Mouse (Mus musculus): ENCODE data around the gene Hexb. TPM values are rescaled to one million over a fixed set of nuclear protein-coding genes. Genes with fewer than 3 reads are reported as not detected.

Hexb gene
- polyA plus RNA-seq (2011; ENCODE audit: insufficient read depth, insufficient read length, low read depth, missing spikeins): 53.4 and 59.7 TPM in 2 replicates

DNA sequence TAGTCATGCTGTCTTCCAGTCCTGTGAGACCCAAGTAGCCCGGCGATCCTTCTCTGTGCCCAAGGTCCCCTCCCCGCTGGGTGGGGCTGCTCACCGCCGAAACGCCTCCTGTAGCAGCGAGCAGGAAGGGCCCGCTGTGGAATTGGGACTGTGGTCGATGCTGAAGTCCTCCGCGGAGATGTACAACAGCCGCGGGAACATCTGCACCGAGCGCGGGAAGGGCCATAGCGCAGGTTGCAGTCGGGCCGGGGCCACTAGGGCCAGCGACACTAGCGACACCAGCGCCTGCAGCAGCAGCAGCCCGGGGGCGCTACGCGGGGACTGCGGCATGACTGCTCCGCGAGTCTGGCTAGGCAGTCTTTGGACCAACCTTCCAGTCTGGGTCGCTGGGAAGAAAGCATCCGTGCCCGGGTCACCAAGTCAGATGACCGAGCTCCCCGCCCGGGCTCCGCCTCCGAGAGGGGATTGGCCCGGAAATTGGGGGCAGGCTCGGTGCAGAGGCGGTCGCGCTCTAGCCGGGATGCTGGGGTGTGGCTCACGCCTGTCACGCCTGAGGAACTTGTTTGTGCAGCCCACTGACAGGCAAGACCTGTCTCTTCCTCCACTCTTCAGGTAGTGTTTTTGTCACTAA, at the start of gene Hexb:
Gene Hexb, minus strand, starts transcription at position 426 of the 631 bp plus-strand sequence.
- Histone ChIP-seq H3K9ac (ENCODE audit: low read depth, poor library complexity, severe bottlenecking) (peak within 1 kb of the TSS; percentile 60), H3K9me3 (replicated peaks; ENCODE audit: control insufficient read depth, insufficient read depth, low read length, poor library complexity, severe bottlenecking) (no peaks in the 10 kb centered on the region), H3K4me1 (ENCODE audit: control insufficient read depth, insufficient read depth, low read length) (no peaks in the 10 kb centered on the region), H3K4me3 (ENCODE audit: low read depth, low read length) (peak within 1 kb of the TSS; percentile 68), H3K36me3 (ENCODE audit: control insufficient read depth, insufficient read depth, low read length, poor library complexity, severe bottlenecking) (0 out of 2 replicates have a peak, but pooled peaks cover 3% of the 10 kb centered on the region), H3K27me3 (ENCODE audit: control insufficient read depth, insufficient read depth, low read length, poor library complexity, severe bottlenecking) (no peaks in the 10 kb centered on the region), H3K27ac (ENCODE audit: insufficient read depth, low read length) (peak within 1 kb of the TSS; percentile 46)
- peak; percentile 69; the same call in 1 of the 2 replicates for TF ChIP-seq EP300 (IDR thresholded peaks at IDR 0.05; ENCODE audit: insufficient read depth, low read depth, low read length)
- TF ChIP-seq POLR2A (IDR thresholded peaks at IDR 0.05; ENCODE audit: insufficient read depth, low read length): peak; percentile 87
- no peak for TF ChIP-seq CTCF (IDR thresholded peaks at IDR 0.05; ENCODE audit: low read depth, low read length)

DNA sequence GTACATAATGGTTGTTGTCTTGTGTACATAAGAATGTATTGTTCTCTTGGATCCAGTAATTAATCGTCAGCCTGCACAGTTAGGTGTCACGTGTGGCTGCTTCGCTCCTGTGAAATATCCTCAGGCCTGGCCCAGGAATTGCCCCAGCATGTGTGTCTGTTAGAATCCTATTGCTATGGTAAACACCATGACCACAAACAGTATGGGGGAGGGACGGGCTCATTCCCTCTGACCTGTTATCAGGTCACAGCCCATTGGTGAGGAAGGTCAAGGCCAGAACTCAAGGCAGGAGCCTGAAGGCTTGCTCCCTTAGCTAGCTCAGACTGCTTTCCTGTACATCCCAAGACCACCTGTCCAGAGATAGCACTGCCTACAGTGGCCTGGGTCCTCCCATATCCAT, 49.6 kb upstream of the Hexb start:
- peaks cover 14% of the 10 kb centered on the region for H3K4me1 ChIP-seq (ENCODE audit: control insufficient read depth, insufficient read depth, low read length)
- H3K9me3 ChIP-seq (replicated peaks; ENCODE audit: control insufficient read depth, insufficient read depth, low read length, poor library complexity, severe bottlenecking): no peaks in the 10 kb centered on the region
- H3K4me3 ChIP-seq (ENCODE audit: low read depth, low read length): no peak overlapping the region
- no peak overlapping the region for H3K9ac ChIP-seq (ENCODE audit: low read depth, poor library complexity, severe bottlenecking)
- H3K27ac ChIP-seq (ENCODE audit: insufficient read depth, low read length): 0 out of 2 replicates have a peak overlapping the region, but pooled peaks have one; percentile 20
- no peak for TF ChIP-seq POLR2A (IDR thresholded peaks at IDR 0.05; ENCODE audit: insufficient read depth, low read length)
- peak; percentile 84 for TF ChIP-seq EP300 (IDR thresholded peaks at IDR 0.05; ENCODE audit: insufficient read depth, low read depth, low read length)
- H3K36me3 ChIP-seq (ENCODE audit: control insufficient read depth, insufficient read depth, low read length, poor library complexity, severe bottlenecking): peaks cover 78% of the 10 kb centered on the region
- no peaks in the 10 kb centered on the region for H3K27me3 ChIP-seq (ENCODE audit: control insufficient read depth, insufficient read depth, low read length, poor library complexity, severe bottlenecking)

DNA sequence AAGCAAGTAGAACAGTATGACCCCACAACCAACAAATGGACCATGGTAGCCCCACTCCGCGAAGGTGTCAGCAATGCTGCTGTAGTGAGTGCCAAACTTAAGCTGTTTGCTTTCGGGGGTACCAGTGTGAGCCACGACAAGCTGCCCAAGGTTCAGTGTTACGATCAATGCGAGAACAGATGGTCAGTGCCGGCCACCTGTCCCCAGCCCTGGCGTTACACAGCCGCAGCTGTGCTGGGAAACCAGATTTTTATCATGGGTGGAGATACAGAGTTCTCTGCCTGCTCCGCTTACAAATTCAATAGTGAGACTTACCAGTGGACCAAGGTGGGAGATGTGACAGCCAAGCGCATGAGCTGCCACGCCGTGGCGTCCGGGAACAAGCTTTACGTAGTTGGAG, 48.1 kb upstream of the Hexb start:
- no peaks in the 10 kb centered on the region for H3K27me3 ChIP-seq (ENCODE audit: control insufficient read depth, insufficient read depth, low read length, poor library complexity, severe bottlenecking)
- H3K4me3 ChIP-seq (ENCODE audit: low read depth, low read length): no peak overlapping the region
- H3K36me3 ChIP-seq (ENCODE audit: control insufficient read depth, insufficient read depth, low read length, poor library complexity, severe bottlenecking): peaks cover 64% of the 10 kb centered on the region
- H3K9ac ChIP-seq (ENCODE audit: low read depth, poor library complexity, severe bottlenecking): no peak overlapping the region
- no peaks in the 10 kb centered on the region for H3K9me3 ChIP-seq (replicated peaks; ENCODE audit: control insufficient read depth, insufficient read depth, low read length, poor library complexity, severe bottlenecking)
- TF ChIP-seq POLR2A (IDR thresholded peaks at IDR 0.05; ENCODE audit: insufficient read depth, low read length) (no peak), CTCF (IDR thresholded peaks at IDR 0.05; ENCODE audit: low read depth, low read length) (no peak), EP300 (IDR thresholded peaks at IDR 0.05; ENCODE audit: insufficient read depth, low read depth, low read length) (no peak)
- no peak overlapping the region for H3K27ac ChIP-seq (ENCODE audit: insufficient read depth, low read length)
- H3K4me1 ChIP-seq (ENCODE audit: control insufficient read depth, insufficient read depth, low read length): peaks cover 14% of the 10 kb centered on the region

DNA sequence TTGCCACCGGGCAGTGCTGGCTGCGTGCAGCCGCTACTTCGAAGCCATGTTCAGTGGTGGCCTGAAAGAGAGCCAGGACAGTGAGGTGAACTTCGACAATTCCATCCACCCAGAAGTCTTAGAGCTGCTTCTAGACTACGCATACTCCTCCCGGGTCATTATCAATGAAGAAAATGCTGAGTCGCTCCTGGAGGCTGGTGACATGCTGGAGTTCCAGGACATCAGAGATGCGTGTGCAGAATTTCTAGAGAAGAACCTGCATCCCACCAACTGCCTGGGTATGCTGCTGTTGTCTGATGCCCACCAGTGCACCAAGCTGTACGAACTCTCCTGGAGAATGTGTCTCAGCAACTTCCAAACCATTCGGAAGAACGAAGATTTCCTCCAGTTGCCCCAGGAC, 47.0 kb upstream of the Hexb start:
- Histone ChIP-seq H3K4me1 (ENCODE audit: control insufficient read depth, insufficient read depth, low read length) (peaks cover 14% of the 10 kb centered on the region), H3K9me3 (replicated peaks; ENCODE audit: control insufficient read depth, insufficient read depth, low read length, poor library complexity, severe bottlenecking) (no peaks in the 10 kb centered on the region), H3K4me3 (ENCODE audit: low read depth, low read length) (peak overlapping the region; percentile 2; the same call in 1 of the 2 replicates), H3K36me3 (ENCODE audit: control insufficient read depth, insufficient read depth, low read length, poor library complexity, severe bottlenecking) (peaks cover 53% of the 10 kb centered on the region), H3K27me3 (ENCODE audit: control insufficient read depth, insufficient read depth, low read length, poor library complexity, severe bottlenecking) (no peaks in the 10 kb centered on the region), H3K9ac (ENCODE audit: low read depth, poor library complexity, severe bottlenecking) (no peak overlapping the region), H3K27ac (ENCODE audit: insufficient read depth, low read length) (no peak overlapping the region)
- TF ChIP-seq POLR2A (IDR thresholded peaks at IDR 0.05; ENCODE audit: insufficient read depth, low read length) (no peak), EP300 (IDR thresholded peaks at IDR 0.05; ENCODE audit: insufficient read depth, low read depth, low read length) (no peak), CTCF (IDR thresholded peaks at IDR 0.05; ENCODE audit: low read depth, low read length) (no peak)

DNA sequence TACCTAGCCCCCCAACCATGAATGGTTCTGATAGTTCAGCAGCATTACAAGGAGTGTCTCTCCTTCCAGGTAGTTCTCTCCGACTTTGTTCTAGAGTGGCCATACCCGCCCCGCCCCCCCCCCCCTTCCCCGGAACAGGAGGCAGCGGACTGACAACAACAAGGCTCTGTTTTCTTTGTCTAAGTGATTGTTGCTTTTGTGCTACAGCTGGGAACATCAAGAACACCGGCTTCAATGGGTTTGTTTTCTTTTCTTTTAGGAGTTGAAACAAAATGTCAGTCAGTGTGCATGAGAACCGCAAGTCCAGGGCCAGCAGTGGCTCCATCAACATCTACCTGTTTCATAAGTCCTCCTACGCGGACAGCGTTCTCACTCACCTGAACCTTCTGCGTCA, 46.6 kb upstream of the Hexb start:
- H3K36me3 ChIP-seq (ENCODE audit: control insufficient read depth, insufficient read depth, low read length, poor library complexity, severe bottlenecking): peaks cover 48% of the 10 kb centered on the region
- no peak for TF ChIP-seq POLR2A (IDR thresholded peaks at IDR 0.05; ENCODE audit: insufficient read depth, low read length)
- no peak for TF ChIP-seq CTCF (IDR thresholded peaks at IDR 0.05; ENCODE audit: low read depth, low read length)
- no peak for TF ChIP-seq EP300 (IDR thresholded peaks at IDR 0.05; ENCODE audit: insufficient read depth, low read depth, low read length)
- H3K9ac ChIP-seq (ENCODE audit: low read depth, poor library complexity, severe bottlenecking): no peak overlapping the region
- no peak overlapping the region for H3K27ac ChIP-seq (ENCODE audit: insufficient read depth, low read length)
- H3K27me3 ChIP-seq (ENCODE audit: control insufficient read depth, insufficient read depth, low read length, poor library complexity, severe bottlenecking): no peaks in the 10 kb centered on the region
- peaks cover 14% of the 10 kb centered on the region for H3K4me1 ChIP-seq (ENCODE audit: control insufficient read depth, insufficient read depth, low read length)
- H3K9me3 ChIP-seq (replicated peaks; ENCODE audit: control insufficient read depth, insufficient read depth, low read length, poor library complexity, severe bottlenecking): no peaks in the 10 kb centered on the region
- peak overlapping the region; percentile 2; the same call in 1 of the 2 replicates for H3K4me3 ChIP-seq (ENCODE audit: low read depth, low read length)

DNA sequence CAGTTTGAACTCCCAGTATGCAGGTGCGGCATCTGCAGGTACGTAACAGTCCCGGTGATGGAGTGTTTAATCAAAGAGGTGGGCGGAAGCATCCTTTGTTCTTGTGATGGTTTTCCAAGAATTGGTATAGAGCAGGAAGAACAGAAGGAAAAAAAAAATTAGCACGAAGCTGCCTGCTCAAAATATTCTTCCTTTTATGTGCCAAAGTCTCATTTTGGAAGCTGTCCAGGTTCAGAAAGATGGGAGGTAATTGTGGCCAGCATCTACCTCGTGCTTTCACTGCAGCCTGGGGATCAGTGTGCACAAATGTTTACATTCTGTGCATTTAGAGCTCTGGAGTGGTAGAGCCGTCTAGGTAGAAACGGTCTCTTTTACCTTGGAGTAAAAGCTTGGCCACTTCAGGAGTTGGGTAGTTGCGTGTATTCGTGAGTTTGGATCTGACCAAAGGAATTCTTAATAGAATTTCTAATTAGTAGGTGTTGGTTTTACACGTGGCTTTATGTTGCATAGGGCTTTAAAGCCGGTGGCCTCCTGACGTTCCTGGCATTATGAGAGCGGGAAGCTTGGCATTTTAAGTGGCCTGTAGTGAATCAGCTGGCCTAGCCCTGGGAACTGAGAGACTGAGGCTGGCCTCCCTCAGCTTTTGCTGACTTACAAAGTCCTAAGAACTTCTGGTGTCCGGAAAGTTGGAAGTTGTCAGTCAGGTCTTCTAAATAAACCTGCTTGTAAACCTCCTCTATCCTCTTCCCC, 46.0 kb upstream of the Hexb start:
- H3K27me3 ChIP-seq (ENCODE audit: control insufficient read depth, insufficient read depth, low read length, poor library complexity, severe bottlenecking): no peaks in the 10 kb centered on the region
- peak overlapping the region; percentile 34; the same call in 1 of the 2 replicates for H3K4me3 ChIP-seq (ENCODE audit: low read depth, low read length)
- H3K9me3 ChIP-seq (replicated peaks; ENCODE audit: control insufficient read depth, insufficient read depth, low read length, poor library complexity, severe bottlenecking): no peaks in the 10 kb centered on the region
- no peak for TF ChIP-seq EP300 (IDR thresholded peaks at IDR 0.05; ENCODE audit: insufficient read depth, low read depth, low read length)
- TF ChIP-seq CTCF (IDR thresholded peaks at IDR 0.05; ENCODE audit: low read depth, low read length): no peak
- no peak for TF ChIP-seq POLR2A (IDR thresholded peaks at IDR 0.05; ENCODE audit: insufficient read depth, low read length)
- H3K36me3 ChIP-seq (ENCODE audit: control insufficient read depth, insufficient read depth, low read length, poor library complexity, severe bottlenecking): peaks cover 43% of the 10 kb centered on the region
- H3K27ac ChIP-seq (ENCODE audit: insufficient read depth, low read length): no peak overlapping the region
- peaks cover 14% of the 10 kb centered on the region for H3K4me1 ChIP-seq (ENCODE audit: control insufficient read depth, insufficient read depth, low read length)
- no peak overlapping the region for H3K9ac ChIP-seq (ENCODE audit: low read depth, poor library complexity, severe bottlenecking)

All from ES-Bruce4 (cell line).